Mouse (Mus musculus) liver, postnatal 0 days (tissue): ENCODE measurements around the gene Fermt2.

ENCODE experiments used
- CTCF ChIP-seq: sonication (generic); IDR thresholded peaks from 2 replicates; pipeline ENCODE4 v1.5.1; 2016; ENCODE audit warnings: antibody characterized with exemption, low read depth
- EP300 ChIP-seq: IDR thresholded peaks from 2 replicates; pipeline ENCODE4 v1.6.1; 2016; ENCODE audit warnings: antibody characterized with exemption, low read depth, mild to moderate bottlenecking

- TF ChIP-seq CTCF (no peak), EP300 (no peak)
These were observed 24.4 kb upstream of the Fermt2 start for GRCm38 (mm10) chr14:45554336-45554735.
